Mouse (Mus musculus) cerebellum, adult 2 months (tissue): ENCODE data around the gene Iffo2.
A peak's percentile ranks its signal among the peaks of the same experiment; 100 is the strongest.

Experiments
- CTCF ChIP-seq: fragments of 200-500 bp; IDR thresholded peaks from 2 replicates; pipeline ENCODE4 v1.5.1; 2011; ENCODE audit warnings: low read depth, mild to moderate bottlenecking, control low read depth, low read length, moderate library complexity, borderline replicate concordance; ENCODE audit not compliant: insufficient read depth
- POLR2A ChIP-seq: fragments of 200-500 bp; IDR thresholded peaks from 2 replicates; pipeline ENCODE4 v1.6.1; 2011; ENCODE audit warnings: low read length, control low read depth, borderline replicate concordance; ENCODE audit not compliant: insufficient read depth

GRCm38 (mm10) chr4:139574799-139575672 is 44.7 kb downstream of the Iffo2 start:
- TF ChIP-seq POLR2A (peak; percentile 43; the same call in 1 of the 2 replicates), CTCF (no peak)
